Mouse (Mus musculus): Measurements from ENCODE around the gene Crhr2. TPM values are rescaled to one million over a fixed set of nuclear protein-coding genes. Genes with fewer than 3 reads are reported as not detected.

The Crhr2 gene
- total RNA-seq, 2 experiments from 2014 or later, result 27.2 to 31.9 TPM

GRCm38 (mm10) chr6:55098603-55099002, 34.2 kb downstream of the Crhr2 start:
- no peak overlapping the region for H3K4me3 ChIP-seq
- DNase-seq, result no peak
- TF ChIP-seq CTCF (IDR thresholded peaks at IDR 0.05), result no peak
- no peak overlapping the region for H3K27ac ChIP-seq
- intact Hi-C loops (cut with DNase I), result no loop called here

- intact Hi-C loops (cut with DNase I), result no loop called here
- DNase-seq, result no peak
- H3K4me3 ChIP-seq, result no peak overlapping the region
- no peak overlapping the region for H3K27ac ChIP-seq
- no peak for TF ChIP-seq CTCF (IDR thresholded peaks at IDR 0.05)
These were observed 34.8 kb downstream of the Crhr2 start for GRCm38 (mm10) chr6:55098030-55098429.

GRCm38 (mm10) chr6:55093431-55094146, 39.2 kb downstream of the Crhr2 start:
- intact Hi-C loops (cut with DNase I), result no loop called here

GRCm38 (mm10) chr6:55091396-55091795, 41.4 kb downstream of the Crhr2 start:
- TF ChIP-seq CTCF (IDR thresholded peaks at IDR 0.05), result no peak
- DNase-seq, result no peak
- no peak overlapping the region for H3K27ac ChIP-seq
- no peak overlapping the region for H3K4me3 ChIP-seq
- intact Hi-C loops (cut with DNase I), result loop anchor here (2.0 kb wide), 1 partner anchor 75 kb away; no protein-coding TSS in a partner anchor

More at GRCm38 (mm10) chr6:55093431-55094146, 39.2 kb downstream of the Crhr2 start:
- H3K27ac ChIP-seq, result no peak overlapping the region
- no peak for TF ChIP-seq CTCF (IDR thresholded peaks at IDR 0.05)
- H3K4me3 ChIP-seq, result no peak overlapping the region
- no peak for DNase-seq

DNA sequence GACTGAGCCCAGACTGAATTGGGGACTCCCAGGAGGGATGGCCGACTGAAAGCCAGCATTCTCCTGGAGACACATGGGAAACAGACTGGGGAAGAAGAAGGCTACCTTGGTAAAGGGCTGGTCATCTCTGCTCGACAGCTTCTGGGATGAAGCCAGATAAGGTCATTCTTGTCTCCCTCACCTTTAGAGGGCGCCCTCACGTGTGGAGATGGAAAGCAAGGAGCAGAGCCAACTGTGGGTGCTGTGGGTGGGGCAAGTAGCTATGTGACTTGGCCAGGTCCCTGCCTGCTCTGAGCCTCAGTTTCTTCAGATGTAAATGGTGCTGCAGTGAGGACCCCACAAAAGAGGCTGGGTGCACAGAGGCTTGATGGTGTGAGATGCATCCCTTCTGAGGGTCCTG, 42.2 kb downstream of the Crhr2 start:
- peak; percentile 52 for DNase-seq
- intact Hi-C loops (cut with DNase I), result loop anchor here (2.0 kb wide), 1 partner anchor 76 kb away; no protein-coding TSS in a partner anchor
- no peak overlapping the region for H3K4me3 ChIP-seq
- no peak overlapping the region for H3K27ac ChIP-seq
- TF ChIP-seq CTCF (IDR thresholded peaks at IDR 0.05), result peak; percentile 63

- Histone ChIP-seq H3K4me3 (no peak overlapping the region), H3K27ac (no peak overlapping the region)
- no peak for TF ChIP-seq CTCF (IDR thresholded peaks at IDR 0.05)
- intact Hi-C loops (cut with DNase I), result no loop called here
- DNase-seq, result no peak
These were observed 45.5 kb downstream of the Crhr2 start for GRCm38 (mm10) chr6:55087355-55087754.

GRCm38 (mm10) chr6:55082261-55083051, 50.4 kb downstream of the Crhr2 start:
- no peak for TF ChIP-seq CTCF (IDR thresholded peaks at IDR 0.05)
- intact Hi-C loops (cut with DNase I), result no loop called here
- Histone ChIP-seq H3K27ac (no peak overlapping the region), H3K4me3 (no peak overlapping the region)
- DNase-seq, result no peak

- TF ChIP-seq CTCF (IDR thresholded peaks at IDR 0.05), result no peak
- no peak overlapping the region for H3K4me3 ChIP-seq
- no peak for DNase-seq
- intact Hi-C loops (cut with DNase I), result no loop called here
- H3K27ac ChIP-seq, result no peak overlapping the region
These were observed 51.4 kb downstream of the Crhr2 start for GRCm38 (mm10) chr6:55081379-55081778.

DNA sequence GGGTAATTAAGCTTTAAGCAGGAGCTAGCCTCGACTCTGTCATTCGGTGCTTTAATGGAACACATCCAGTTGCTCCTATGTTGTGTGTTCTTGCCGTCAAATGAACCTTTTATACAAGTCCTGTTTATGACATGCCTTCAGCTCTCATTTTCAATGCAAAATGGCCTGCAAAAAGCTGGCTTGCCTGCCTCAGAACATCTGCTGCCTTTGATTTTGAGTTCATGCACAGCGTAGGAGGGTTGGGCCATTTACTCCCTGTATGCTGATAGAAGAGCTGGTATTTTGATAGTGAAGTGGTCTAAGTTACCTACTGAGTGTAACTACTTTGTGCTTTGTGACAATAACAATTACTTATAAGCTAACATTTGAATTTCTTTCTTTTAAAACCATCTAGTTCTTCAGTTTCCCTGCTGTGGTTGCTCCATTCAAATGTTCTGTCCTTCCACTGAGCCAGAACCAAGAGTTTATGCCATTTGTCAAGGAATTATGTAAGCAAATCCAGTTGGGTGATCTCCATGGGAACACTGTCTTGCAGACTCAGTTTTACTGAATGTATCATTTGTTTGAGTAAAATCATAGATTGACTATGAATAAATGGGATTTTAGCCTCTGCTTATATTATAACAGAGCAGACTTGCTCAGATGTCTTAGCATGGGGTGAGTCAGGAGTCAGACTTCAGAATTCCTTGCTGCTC, 56.1 kb downstream of the Crhr2 start:
- intact Hi-C loops (cut with DNase I), result no loop called here
- no peak for DNase-seq

DNA sequence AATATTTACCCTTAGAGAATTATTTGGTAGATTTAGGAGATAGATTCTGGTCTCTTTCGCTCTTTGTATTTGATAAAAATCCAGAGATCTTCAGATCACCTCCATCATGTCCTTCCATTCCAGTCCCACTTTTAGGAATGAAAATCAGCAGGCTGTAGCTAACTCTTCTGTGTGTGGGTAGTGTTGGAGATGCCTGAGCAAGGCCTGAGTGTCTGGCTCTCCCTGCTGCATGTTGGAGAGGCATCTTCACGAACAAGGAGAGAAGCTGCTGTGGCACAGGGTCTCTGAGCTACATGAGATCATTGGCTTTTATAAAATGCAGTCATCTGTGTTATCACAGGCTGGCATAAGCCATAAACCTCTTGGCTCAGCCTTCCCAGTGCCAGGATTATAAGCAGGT, 66.9 kb downstream of the Crhr2 start:
- TF ChIP-seq CTCF (IDR thresholded peaks at IDR 0.05), result no peak
- intact Hi-C loops (cut with DNase I), result no loop called here
- no peak for DNase-seq
- H3K4me3 ChIP-seq, result no peak overlapping the region
- no peak overlapping the region for H3K27ac ChIP-seq

More for the DNA sequence above, 56.1 kb downstream of the Crhr2 start:
- TF ChIP-seq CTCF (IDR thresholded peaks at IDR 0.05), result no peak
- H3K4me3 ChIP-seq, result no peak overlapping the region
- H3K27ac ChIP-seq, result no peak overlapping the region

DNA sequence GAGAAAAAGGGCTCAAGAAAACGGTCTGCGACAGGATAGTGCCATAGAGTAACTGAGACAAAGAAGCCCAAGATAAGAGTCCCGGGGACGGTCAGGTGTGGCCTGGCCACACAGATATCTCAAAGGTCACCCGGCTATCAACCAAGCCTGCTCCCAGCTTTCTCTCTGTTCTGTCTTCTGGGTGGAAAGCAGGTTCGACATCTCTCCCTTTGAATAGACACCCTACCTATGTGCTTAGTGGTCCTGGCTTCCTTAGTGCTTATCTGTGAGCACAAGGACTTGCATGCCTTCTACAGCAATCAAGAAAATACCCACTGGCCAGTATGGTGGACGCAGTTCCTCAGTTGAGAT, 68.4 kb downstream of the Crhr2 start:
- intact Hi-C loops (cut with DNase I), result no loop called here
- DNase-seq, result no peak
- no peak overlapping the region for H3K4me3 ChIP-seq

DNA sequence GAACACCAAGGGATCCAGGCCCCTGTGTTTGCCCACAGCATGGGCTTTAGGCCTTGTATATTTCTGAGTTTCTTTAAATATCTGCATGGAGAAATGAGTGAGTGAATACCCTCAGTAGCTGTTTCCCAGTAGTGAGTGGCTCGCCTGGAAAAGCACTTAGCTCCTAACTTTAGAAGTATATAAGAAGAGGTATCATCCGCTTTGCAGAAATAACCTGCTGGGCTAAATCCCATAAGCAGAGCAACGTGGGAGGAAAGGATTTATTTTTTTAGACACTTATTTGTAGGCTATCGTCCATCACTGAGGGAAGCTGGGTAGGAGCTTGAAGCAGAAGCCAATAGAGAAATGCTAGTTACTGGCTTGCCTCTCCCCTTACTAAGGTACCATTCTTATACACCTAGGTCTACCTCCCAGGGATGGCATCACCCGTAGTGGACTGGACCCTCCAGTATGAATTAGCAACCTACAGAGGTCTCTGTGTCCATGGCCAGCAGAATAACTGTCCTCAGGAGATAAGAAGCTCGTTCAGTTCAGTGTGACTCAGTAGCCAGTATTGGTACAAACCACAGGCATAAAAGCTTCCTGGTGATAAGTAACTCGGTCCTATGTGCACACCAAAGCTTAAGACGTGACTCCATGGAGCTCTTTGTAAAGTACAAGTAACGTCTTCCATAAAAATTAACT, 68.9 kb downstream of the Crhr2 start:
- no peak for DNase-seq
- no peak overlapping the region for H3K4me3 ChIP-seq
- intact Hi-C loops (cut with DNase I), result no loop called here
- no peak for TF ChIP-seq CTCF (IDR thresholded peaks at IDR 0.05)
- H3K27ac ChIP-seq, result no peak overlapping the region

More for the DNA sequence above, 68.4 kb downstream of the Crhr2 start:
- TF ChIP-seq CTCF (IDR thresholded peaks at IDR 0.05), result no peak
- H3K27ac ChIP-seq, result no peak overlapping the region
